Mouse (Mus musculus): ENCODE measurements around the gene Mtrex. TPM values are rescaled to one million over a fixed set of nuclear protein-coding genes. Genes with fewer than 3 reads are reported as not detected.
A peak's percentile ranks its signal among the peaks of the same experiment; 100 is the strongest.

The Mtrex gene
- polyA plus RNA-seq, 1 experiment from 2014 or later, result 63.7 TPM

DNA sequence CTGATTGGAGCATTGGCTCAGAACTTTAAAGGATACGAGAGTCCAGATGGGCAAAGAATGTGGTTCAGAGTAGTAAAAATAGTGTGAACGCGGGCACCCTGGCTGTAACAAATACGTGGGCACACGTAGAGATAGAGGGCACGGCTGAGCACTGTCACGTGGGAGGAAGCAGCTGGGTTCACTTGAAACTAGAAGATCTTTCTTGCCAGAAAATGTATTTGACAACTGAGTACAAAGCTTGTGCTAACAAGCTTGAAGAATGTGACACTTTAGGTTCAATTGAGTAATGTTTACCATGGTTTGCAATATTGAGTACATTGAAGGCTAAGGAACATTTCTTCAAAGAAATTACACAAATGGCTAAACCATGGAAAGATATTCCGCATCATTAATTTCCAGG, 10.9 kb upstream of the Mtrex start:
- no peak overlapping the region for H3K4me3 ChIP-seq (replicated peaks; ENCODE audit: low read length)
- H3K27ac ChIP-seq (ENCODE audit: low read length), result no peak overlapping the region
- WGBS, result 87% methylated on average over 8 of the region's 8 CpGs
- H3K9ac ChIP-seq (ENCODE audit: low read length), result no peak overlapping the region
- no peak for ATAC-seq (ENCODE audit: insufficient read depth, low FRiP score)
- H3K4me2 ChIP-seq (ENCODE audit: low read depth, low read length), result no peak overlapping the region
- H3K27me3 ChIP-seq (ENCODE audit: control insufficient read depth, insufficient read depth, low read length), result no peaks in the 10 kb centered on the region
- no peaks in the 10 kb centered on the region for H3K36me3 ChIP-seq (ENCODE audit: control insufficient read depth, insufficient read depth, low read length)
- no peaks in the 10 kb centered on the region for H3K4me1 ChIP-seq (ENCODE audit: control insufficient read depth, insufficient read depth, low read length)
- H3K9me3 ChIP-seq (replicated peaks; ENCODE audit: control insufficient read depth, low read length), result no peaks in the 10 kb centered on the region

DNA sequence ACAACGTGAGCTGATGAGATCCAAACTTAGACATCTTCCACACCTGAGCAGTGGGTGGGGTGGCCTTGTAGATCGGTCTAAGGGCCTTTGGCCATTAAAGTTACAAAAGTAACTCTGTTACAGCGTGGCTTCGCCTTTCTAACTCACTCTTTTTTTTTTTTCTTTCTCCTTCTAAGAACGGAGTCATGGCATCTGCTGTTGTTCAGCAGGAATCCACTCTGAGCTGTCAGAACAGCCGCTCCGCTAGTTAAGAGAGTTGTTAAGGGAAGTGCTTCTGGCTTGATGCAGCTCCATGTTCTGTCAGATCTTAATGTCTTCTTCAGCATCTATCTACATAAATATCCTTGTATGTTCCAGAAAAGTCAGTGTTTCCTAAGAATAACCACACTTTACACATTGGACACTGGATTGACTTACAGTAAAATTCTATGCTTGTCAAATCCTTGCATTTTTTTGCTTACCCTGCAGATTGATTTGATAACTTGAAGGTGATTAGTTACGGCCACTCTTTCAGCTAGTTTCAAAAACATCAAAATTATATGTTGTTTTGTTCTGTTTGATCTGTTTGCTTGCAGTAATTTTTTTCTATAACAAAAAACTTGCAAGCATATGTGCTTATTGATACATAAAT, 955 bp upstream of the Mtrex start:
- Histone ChIP-seq H3K36me3 (ENCODE audit: control insufficient read depth, insufficient read depth, low read length) (no peaks in the 10 kb centered on the region), H3K4me2 (ENCODE audit: low read depth, low read length) (peak overlapping the region; percentile 61), H3K9ac (ENCODE audit: low read length) (peak overlapping the region; percentile 83), H3K27me3 (ENCODE audit: control insufficient read depth, insufficient read depth, low read length) (no peaks in the 10 kb centered on the region), H3K4me1 (ENCODE audit: control insufficient read depth, insufficient read depth, low read length) (peaks cover 15% of the 10 kb centered on the region), H3K9me3 (replicated peaks; ENCODE audit: control insufficient read depth, low read length) (no peaks in the 10 kb centered on the region), H3K4me3 (replicated peaks; ENCODE audit: low read length) (peak overlapping the region; percentile 95), H3K27ac (ENCODE audit: low read length) (peak overlapping the region; percentile 85)
- 4% methylated on average over 8 of the region's 8 CpGs for WGBS
- no peak; the same call in 1 of the 2 replicates for ATAC-seq (ENCODE audit: insufficient read depth, low FRiP score)

DNA sequence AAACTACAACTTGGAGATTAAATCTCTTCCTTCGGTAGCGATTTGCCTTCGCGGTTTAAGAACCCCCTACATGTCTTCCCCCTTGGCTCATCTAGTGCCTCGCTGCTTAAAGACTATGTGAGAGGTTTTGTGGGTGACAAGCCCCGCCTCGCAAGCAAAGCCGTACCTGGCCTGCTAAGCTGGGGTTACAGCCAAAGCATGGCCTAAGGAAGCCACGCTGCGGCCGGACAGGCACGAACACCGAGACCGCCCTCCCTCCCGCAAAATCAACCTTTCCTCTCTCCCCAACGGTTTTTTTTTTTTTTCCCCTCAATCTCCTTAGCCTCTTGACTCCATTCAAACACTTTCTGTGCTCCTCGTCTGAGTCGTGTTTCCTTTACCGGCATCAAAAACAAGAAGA, 402 bp downstream of the Mtrex start:
- Histone ChIP-seq H3K4me1 (ENCODE audit: control insufficient read depth, insufficient read depth, low read length) (peaks cover 15% of the 10 kb centered on the region), H3K4me3 (replicated peaks; ENCODE audit: low read length) (peak overlapping the region; percentile 95), H3K9me3 (replicated peaks; ENCODE audit: control insufficient read depth, low read length) (no peaks in the 10 kb centered on the region), H3K36me3 (ENCODE audit: control insufficient read depth, insufficient read depth, low read length) (no peaks in the 10 kb centered on the region), H3K4me2 (ENCODE audit: low read depth, low read length) (peak overlapping the region; percentile 62), H3K27ac (ENCODE audit: low read length) (peak overlapping the region; percentile 85), H3K27me3 (ENCODE audit: control insufficient read depth, insufficient read depth, low read length) (no peaks in the 10 kb centered on the region), H3K9ac (ENCODE audit: low read length) (peak overlapping the region; percentile 83)
- ATAC-seq (ENCODE audit: insufficient read depth, low FRiP score), result no peak
- WGBS, result under 1% methylated on average over 19 of the region's 19 CpGs

DNA sequence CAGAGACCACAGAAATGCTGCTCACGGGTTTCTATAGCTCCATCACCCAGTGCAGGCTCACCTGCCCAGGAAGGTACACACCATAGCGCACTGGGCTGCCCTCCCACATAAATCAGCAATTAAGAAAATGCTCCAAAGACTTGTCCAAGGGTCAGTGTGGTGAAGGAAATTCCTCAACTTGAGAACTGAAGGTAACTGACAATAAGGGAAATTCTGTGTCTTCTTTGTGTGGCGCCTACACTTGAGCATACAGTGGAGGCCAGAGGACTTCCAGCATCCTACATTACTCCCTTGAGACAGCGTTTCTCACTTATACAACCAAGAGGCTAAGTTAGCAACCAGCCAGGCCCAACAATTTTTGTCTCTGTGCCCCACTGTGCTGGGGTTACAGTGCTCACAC, 1.2 kb downstream of the Mtrex start:
- H3K27ac ChIP-seq (ENCODE audit: low read length), result no peak overlapping the region
- peak overlapping the region; percentile 62 for H3K4me2 ChIP-seq (ENCODE audit: low read depth, low read length)
- no peaks in the 10 kb centered on the region for H3K36me3 ChIP-seq (ENCODE audit: control insufficient read depth, insufficient read depth, low read length)
- ATAC-seq (ENCODE audit: insufficient read depth, low FRiP score), result no peak
- 62% methylated on average over 4 of the region's 4 CpGs for WGBS
- peak overlapping the region; percentile 95 for H3K4me3 ChIP-seq (replicated peaks; ENCODE audit: low read length)
- H3K4me1 ChIP-seq (ENCODE audit: control insufficient read depth, insufficient read depth, low read length), result peaks cover 15% of the 10 kb centered on the region
- H3K9ac ChIP-seq (ENCODE audit: low read length), result peak overlapping the region; percentile 83; the same call in 1 of the 2 replicates
- no peaks in the 10 kb centered on the region for H3K9me3 ChIP-seq (replicated peaks; ENCODE audit: control insufficient read depth, low read length)
- no peaks in the 10 kb centered on the region for H3K27me3 ChIP-seq (ENCODE audit: control insufficient read depth, insufficient read depth, low read length)

DNA sequence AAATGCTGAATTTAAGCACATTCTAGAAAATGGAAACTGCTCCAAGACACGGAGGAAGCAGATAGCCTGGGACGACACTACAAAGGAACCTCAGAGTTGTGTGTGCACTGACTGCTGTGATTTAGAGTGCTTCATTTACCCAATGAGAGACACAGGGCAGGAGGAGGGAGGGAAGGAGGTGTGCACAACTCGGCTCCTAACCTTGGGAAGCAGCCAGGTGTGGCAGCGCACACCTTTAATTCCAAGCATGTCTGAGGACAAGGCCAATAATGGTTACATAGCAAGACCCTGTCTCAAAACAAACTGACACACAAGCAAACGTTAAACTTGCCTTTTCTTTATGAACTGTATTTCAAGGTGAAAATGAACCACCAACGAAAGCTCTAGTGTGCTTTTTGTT, 1.9 kb downstream of the Mtrex start:
- peaks cover under 1% of the 10 kb centered on the region; the same call in 1 of the 2 replicates for H3K36me3 ChIP-seq (ENCODE audit: control insufficient read depth, insufficient read depth, low read length)
- H3K4me3 ChIP-seq (replicated peaks; ENCODE audit: low read length), result no peak overlapping the region
- no peaks in the 10 kb centered on the region for H3K27me3 ChIP-seq (ENCODE audit: control insufficient read depth, insufficient read depth, low read length)
- no peaks in the 10 kb centered on the region for H3K9me3 ChIP-seq (replicated peaks; ENCODE audit: control insufficient read depth, low read length)
- WGBS, result 59% methylated on average over 6 of the region's 6 CpGs
- no peak overlapping the region for H3K4me2 ChIP-seq (ENCODE audit: low read depth, low read length)
- no peak overlapping the region for H3K9ac ChIP-seq (ENCODE audit: low read length)
- H3K4me1 ChIP-seq (ENCODE audit: control insufficient read depth, insufficient read depth, low read length), result peaks cover 15% of the 10 kb centered on the region
- no peak overlapping the region for H3K27ac ChIP-seq (ENCODE audit: low read length)
- no peak for ATAC-seq (ENCODE audit: insufficient read depth, low FRiP score)

DNA sequence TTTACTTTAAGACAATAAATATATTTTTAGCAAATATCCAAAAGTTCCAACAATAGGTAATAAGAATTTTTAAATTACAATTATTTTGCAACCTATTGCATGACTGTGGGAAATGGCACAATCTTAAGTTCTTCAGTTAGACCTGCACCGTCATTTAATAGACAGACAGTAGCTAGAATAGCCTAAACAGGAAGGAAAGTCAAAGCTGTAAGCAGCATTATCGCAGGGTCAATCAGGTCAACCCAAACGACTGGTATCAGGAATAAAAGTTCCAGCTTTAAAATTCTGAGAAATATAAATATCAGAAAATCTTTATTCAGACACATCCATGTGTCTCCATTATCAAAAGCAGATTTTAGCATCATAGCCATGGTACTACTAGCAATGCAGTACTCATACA, 6.3 kb downstream of the Mtrex start:
- Histone ChIP-seq H3K36me3 (ENCODE audit: control insufficient read depth, insufficient read depth, low read length) (peaks cover 3% of the 10 kb centered on the region; the same call in 1 of the 2 replicates), H3K4me2 (ENCODE audit: low read depth, low read length) (no peak overlapping the region), H3K9ac (ENCODE audit: low read length) (no peak overlapping the region), H3K9me3 (replicated peaks; ENCODE audit: control insufficient read depth, low read length) (no peaks in the 10 kb centered on the region), H3K4me1 (ENCODE audit: control insufficient read depth, insufficient read depth, low read length) (peaks cover 6% of the 10 kb centered on the region), H3K27me3 (ENCODE audit: control insufficient read depth, insufficient read depth, low read length) (no peaks in the 10 kb centered on the region), H3K4me3 (replicated peaks; ENCODE audit: low read length) (no peak overlapping the region), H3K27ac (ENCODE audit: low read length) (no peak overlapping the region)
- WGBS, result 83% methylated on average over 3 of the region's 3 CpGs
- ATAC-seq (ENCODE audit: insufficient read depth, low FRiP score), result no peak

DNA sequence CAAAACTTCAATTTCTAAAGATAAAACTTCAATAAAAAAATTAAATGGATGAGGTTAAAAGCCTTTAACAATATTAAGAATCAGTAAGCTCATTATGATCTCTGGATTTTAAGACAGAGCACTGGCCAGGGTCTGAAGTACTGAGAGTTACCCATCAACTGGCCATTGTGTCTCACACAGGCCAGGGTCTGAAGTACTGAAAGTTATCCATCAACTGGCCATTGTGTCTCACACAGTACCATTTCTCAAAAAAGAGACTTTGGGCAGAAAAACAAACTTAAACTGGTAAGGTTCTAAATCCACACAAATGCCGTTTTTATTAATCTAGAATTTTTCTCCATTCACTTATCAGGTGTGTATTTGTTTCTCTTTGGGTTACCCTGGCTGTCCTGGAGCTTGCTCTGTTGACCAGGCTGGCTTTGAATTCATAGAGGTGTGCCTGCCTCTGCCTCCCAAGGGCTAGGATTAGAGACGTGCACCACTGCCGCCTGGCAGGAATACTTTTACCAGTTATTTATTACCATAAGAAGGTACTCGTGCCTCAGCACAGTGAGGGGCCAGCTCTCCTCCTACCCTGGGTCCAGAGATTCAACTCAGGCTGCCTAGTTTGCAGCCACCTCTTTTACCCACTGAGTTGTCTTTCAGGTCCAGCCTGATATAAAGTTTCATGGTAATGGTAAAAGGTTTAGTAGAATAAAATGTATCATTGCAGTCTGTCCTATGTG, 7.9 kb downstream of the Mtrex start:
- H3K4me2 ChIP-seq (ENCODE audit: low read depth, low read length), result no peak overlapping the region
- no peaks in the 10 kb centered on the region for H3K9me3 ChIP-seq (replicated peaks; ENCODE audit: control insufficient read depth, low read length)
- H3K27ac ChIP-seq (ENCODE audit: low read length), result no peak overlapping the region
- ATAC-seq (ENCODE audit: insufficient read depth, low FRiP score), result no peak
- H3K27me3 ChIP-seq (ENCODE audit: control insufficient read depth, insufficient read depth, low read length), result no peaks in the 10 kb centered on the region
- H3K4me3 ChIP-seq (replicated peaks; ENCODE audit: low read length), result no peak overlapping the region
- H3K4me1 ChIP-seq (ENCODE audit: control insufficient read depth, insufficient read depth, low read length), result no peaks in the 10 kb centered on the region
- 79% methylated on average over 4 of the region's 4 CpGs for WGBS
- H3K36me3 ChIP-seq (ENCODE audit: control insufficient read depth, insufficient read depth, low read length), result peaks cover 3% of the 10 kb centered on the region; the same call in 1 of the 2 replicates
- no peak overlapping the region for H3K9ac ChIP-seq (ENCODE audit: low read length)

DNA sequence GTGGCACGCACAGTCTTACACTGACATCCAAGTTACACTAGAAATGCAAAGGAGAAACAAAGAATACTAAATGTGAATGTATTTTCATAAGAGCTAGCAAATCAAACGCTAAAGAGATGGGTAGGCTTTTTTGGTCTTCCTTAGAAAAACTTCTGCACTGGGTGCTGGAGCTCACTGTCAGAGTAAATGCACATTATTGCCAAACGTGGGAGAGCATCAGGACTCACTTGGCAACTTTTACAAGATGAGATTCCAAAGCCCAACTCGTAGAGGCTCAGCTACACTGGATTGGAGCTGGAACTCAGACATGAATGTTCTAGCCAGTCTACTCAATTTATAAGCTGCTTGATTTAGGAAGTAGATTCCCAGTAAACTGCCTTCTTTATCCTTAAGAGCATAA, 16.8 kb downstream of the Mtrex start:
- Histone ChIP-seq H3K9ac (ENCODE audit: low read length) (no peak overlapping the region), H3K4me2 (ENCODE audit: low read depth, low read length) (no peak overlapping the region), H3K27ac (ENCODE audit: low read length) (no peak overlapping the region), H3K27me3 (ENCODE audit: control insufficient read depth, insufficient read depth, low read length) (no peaks in the 10 kb centered on the region), H3K36me3 (ENCODE audit: control insufficient read depth, insufficient read depth, low read length) (peaks cover 4% of the 10 kb centered on the region; the same call in 1 of the 2 replicates), H3K4me1 (ENCODE audit: control insufficient read depth, insufficient read depth, low read length) (no peaks in the 10 kb centered on the region), H3K9me3 (replicated peaks; ENCODE audit: control insufficient read depth, low read length) (no peaks in the 10 kb centered on the region), H3K4me3 (replicated peaks; ENCODE audit: low read length) (no peak overlapping the region)
- no peak for ATAC-seq (ENCODE audit: insufficient read depth, low FRiP score)
- 85% methylated on average over 4 of the region's 4 CpGs for WGBS

DNA sequence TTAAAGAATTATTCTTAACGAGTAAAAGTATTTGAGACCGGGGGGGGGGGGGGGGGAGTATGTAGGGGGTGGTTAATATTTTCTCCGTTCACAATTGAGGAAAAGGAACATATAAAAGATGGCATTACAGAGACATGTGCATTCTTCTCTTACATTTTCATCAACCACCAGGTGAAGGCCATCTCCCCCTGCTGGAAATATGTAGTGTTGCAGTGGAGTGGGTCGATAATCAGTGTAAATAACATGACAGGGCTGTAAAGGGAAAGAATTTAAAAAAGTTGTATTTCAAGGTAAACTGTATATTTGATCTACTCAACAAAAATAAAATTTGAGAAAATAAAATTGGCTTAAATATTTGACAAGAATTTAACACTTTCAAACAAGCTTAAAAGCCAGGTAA, 17.5 kb downstream of the Mtrex start:
- no peaks in the 10 kb centered on the region for H3K27me3 ChIP-seq (ENCODE audit: control insufficient read depth, insufficient read depth, low read length)
- H3K4me2 ChIP-seq (ENCODE audit: low read depth, low read length), result no peak overlapping the region
- no peaks in the 10 kb centered on the region for H3K4me1 ChIP-seq (ENCODE audit: control insufficient read depth, insufficient read depth, low read length)
- peaks cover 11% of the 10 kb centered on the region; the same call in 1 of the 2 replicates for H3K36me3 ChIP-seq (ENCODE audit: control insufficient read depth, insufficient read depth, low read length)
- no peaks in the 10 kb centered on the region for H3K9me3 ChIP-seq (replicated peaks; ENCODE audit: control insufficient read depth, low read length)
- no peak for ATAC-seq (ENCODE audit: insufficient read depth, low FRiP score)
- H3K4me3 ChIP-seq (replicated peaks; ENCODE audit: low read length), result no peak overlapping the region
- no peak overlapping the region for H3K9ac ChIP-seq (ENCODE audit: low read length)
- 52% methylated on average over 4 of the region's 4 CpGs for WGBS
- H3K27ac ChIP-seq (ENCODE audit: low read length), result no peak overlapping the region
